Mouse (Mus musculus) midbrain, embryonic 15.5 days (tissue): ENCODE results near the gene Olfr727. TPM values are rescaled to one million over a fixed set of nuclear protein-coding genes. Genes with fewer than 3 reads are reported as not detected.

Experiments
- ATAC-seq: fragments of 200-750 bp; cut with Nextera tagmentation; replicated peaks from 2 replicates; pipeline ENCODE4 v1.8.0; 2017; ENCODE audit warnings: moderate TSS enrichment
- H3K27ac ChIP-seq: fragments of 300-500 bp; sonication (generic); 2 replicates; pipeline ENCODE4 v1.5.1; 2015; ENCODE audit warnings: mild to moderate bottlenecking, inconsistent platforms
- H3K27me3 ChIP-seq: fragments of 300-500 bp; sonication (generic); replicated peaks from 2 replicates; pipeline ENCODE4 v1.6.1; 2015; ENCODE audit warnings: inconsistent platforms
- H3K36me3 ChIP-seq: fragments of 300-500 bp; sonication (generic); replicated peaks from 2 replicates; pipeline ENCODE4 v1.6.1; 2015; ENCODE audit warnings: inconsistent platforms
- H3K4me1 ChIP-seq: fragments of 300-500 bp; sonication (generic); 2 replicates; pipeline ENCODE4 v1.6.1; 2015; ENCODE audit warnings: inconsistent platforms
- H3K4me2 ChIP-seq: fragments of 300-500 bp; sonication (generic); 2 replicates; pipeline ENCODE4 v1.6.1; 2015; ENCODE audit warnings: inconsistent platforms, mild to moderate bottlenecking, moderate library complexity
- H3K4me3 ChIP-seq: fragments of 300-500 bp; sonication (generic); 2 replicates; pipeline ENCODE4 v1.5.1; 2015; ENCODE audit warnings: mild to moderate bottlenecking, inconsistent platforms
- H3K9ac ChIP-seq: fragments of 300-500 bp; sonication (generic); 2 replicates; pipeline ENCODE4 v1.6.1; 2015; ENCODE audit warnings: mild to moderate bottlenecking, inconsistent platforms
- H3K9me3 ChIP-seq: fragments of 300-500 bp; sonication (generic); 2 replicates; pipeline ENCODE4 v1.6.1; 2016; ENCODE audit warnings: inconsistent platforms
- WGBS: fragments of 180-500 bp; shearing (Covaris S2); methylation state at CpG from one replicate; pipeline ENCODE4 v1.1.7; 2015; ENCODE audit warnings: mixed read lengths; 5-methylcytosine and 5-hydroxymethylcytosine counted together
- polyA plus RNA-seq: library from polyadenylated mRNA; unstranded; fragments of >200 nt; fragmentation: Nextera tagmentation; extraction: Ambion mirVana; gene quantifications from 2 replicates; pipeline ENCODE4 v1.2.1, GENCODE M21; 2015

The Olfr727 gene
- not detected in 2 replicates for polyA plus RNA-seq

DNA sequence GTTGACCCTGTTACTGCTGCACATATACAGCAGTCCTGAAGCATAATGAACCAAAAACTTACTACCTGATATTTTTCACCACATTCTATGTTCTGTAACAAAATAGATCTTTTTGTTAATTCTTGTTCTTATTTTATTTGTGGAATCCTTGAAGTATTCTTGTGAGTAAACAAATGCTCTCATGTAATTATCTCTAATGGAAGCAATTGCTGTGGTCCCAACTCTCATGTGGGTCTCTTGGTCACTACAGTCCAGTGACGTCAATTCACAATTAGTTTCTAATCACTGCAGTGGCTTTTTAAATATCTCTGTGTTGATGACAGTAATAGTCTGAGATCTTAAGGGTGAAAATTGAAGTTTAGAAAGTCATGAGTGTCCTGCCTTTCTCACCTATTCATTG is at the start of gene Olfr727:
Gene Olfr727, plus strand, starts transcription at position 301 of the 400 bp plus-strand sequence.
- Histone ChIP-seq H3K36me3 (no peaks in the 10 kb centered on the region), H3K4me2 (no peak within 1 kb of the TSS), H3K4me1 (no peaks in the 10 kb centered on the region), H3K27me3 (no peaks in the 10 kb centered on the region), H3K9me3 (no peaks in the 10 kb centered on the region), H3K27ac (no peak within 1 kb of the TSS), H3K4me3 (no peak within 1 kb of the TSS), H3K9ac (no peak within 1 kb of the TSS)
- 88% methylated on average over 1 of the region's 1 CpGs for WGBS
- ATAC-seq: no peak

GRCm38 (mm10) chr14:50090853-50091252 is 32.1 kb upstream of the Olfr727 start, which contains the start of gene Olfr726:
Gene Olfr726 (minus strand): TSS chr14:50090953.
- H3K9ac ChIP-seq: no peak within 1 kb of the TSS
- no peak within 1 kb of the TSS for H3K27ac ChIP-seq
- 75% methylated on average over 1 of the region's 1 CpGs for WGBS
- ATAC-seq: no peak
- no peaks in the 10 kb centered on the region for H3K27me3 ChIP-seq
- H3K4me3 ChIP-seq: no peak within 1 kb of the TSS
- no peaks in the 10 kb centered on the region for H3K9me3 ChIP-seq
- H3K4me1 ChIP-seq: no peaks in the 10 kb centered on the region
- H3K4me2 ChIP-seq: no peak within 1 kb of the TSS
- H3K36me3 ChIP-seq: no peaks in the 10 kb centered on the region

GRCm38 (mm10) chr14:50142580-50142979 is 19.6 kb downstream of the Olfr727 start, which contains the start of gene Olfr728:
Gene Olfr728 (minus strand): TSS chr14:50142680.
- Histone ChIP-seq H3K27ac (no peak within 1 kb of the TSS), H3K4me1 (no peaks in the 10 kb centered on the region), H3K27me3 (no peaks in the 10 kb centered on the region), H3K9ac (no peak within 1 kb of the TSS), H3K36me3 (no peaks in the 10 kb centered on the region), H3K4me3 (no peak within 1 kb of the TSS), H3K4me2 (no peak within 1 kb of the TSS), H3K9me3 (no peaks in the 10 kb centered on the region)
- ATAC-seq: no peak
- 89% methylated on average over 5 of the region's 5 CpGs for WGBS

DNA sequence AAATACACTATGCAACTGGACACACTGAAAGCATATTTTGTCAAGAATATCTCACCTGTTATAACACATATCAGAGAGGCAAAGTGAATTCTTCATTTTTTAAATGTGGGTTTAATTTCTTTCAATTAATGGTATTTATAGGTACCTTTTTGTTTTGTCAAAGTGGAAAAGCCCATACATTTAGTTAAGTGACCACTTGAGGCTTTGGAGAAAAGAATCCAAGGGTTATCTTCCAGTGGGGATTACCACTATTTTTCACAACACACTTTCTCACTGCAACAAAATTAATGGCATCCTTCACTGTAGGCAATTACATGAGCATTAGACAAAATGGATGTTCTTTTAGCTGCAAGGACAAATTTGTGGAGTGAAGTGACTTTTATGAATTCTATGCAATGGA is 29.8 kb downstream of the Olfr727 start, which contains the start of gene Olfr729:
Gene Olfr729, minus strand, starts transcription at position 101 of the 400 bp plus-strand sequence.
- Histone ChIP-seq H3K27me3 (no peaks in the 10 kb centered on the region), H3K4me3 (no peak within 1 kb of the TSS), H3K4me1 (no peaks in the 10 kb centered on the region), H3K9me3 (no peaks in the 10 kb centered on the region), H3K4me2 (no peak within 1 kb of the TSS), H3K9ac (no peak within 1 kb of the TSS), H3K27ac (no peak within 1 kb of the TSS), H3K36me3 (no peaks in the 10 kb centered on the region)
- ATAC-seq: no peak

Other genes starting within 250 kb of the Olfr727 start
- not detected in 2 replicates for gene Olfr722, start 221.2 kb upstream of the Olfr727 start, polyA plus RNA-seq
- not detected in 2 replicates for gene Olfr723, start 191.4 kb upstream of the Olfr727 start, polyA plus RNA-seq
- gene Olfr724, start 159.9 kb upstream of the Olfr727 start, polyA plus RNA-seq: not detected in 2 replicates
- not detected in 2 replicates for gene Olfr725, start 82.8 kb upstream of the Olfr727 start, polyA plus RNA-seq
- gene Olfr726, start 32.2 kb upstream of the Olfr727 start, polyA plus RNA-seq: not detected in 2 replicates
- gene Olfr728, start 19.5 kb downstream of the Olfr727 start, polyA plus RNA-seq: not detected in 2 replicates
- not detected in 2 replicates for gene Olfr729, start 29.7 kb downstream of the Olfr727 start, polyA plus RNA-seq
- gene Olfr730, start 65.0 kb downstream of the Olfr727 start, polyA plus RNA-seq: not detected in 2 replicates
- gene Olfr731, start 118.7 kb downstream of the Olfr727 start, polyA plus RNA-seq: not detected in 2 replicates
- gene Olfr732, start 161.0 kb downstream of the Olfr727 start, polyA plus RNA-seq: not detected in 2 replicates
- not detected in 2 replicates for gene Olfr733, start 178.3 kb downstream of the Olfr727 start, polyA plus RNA-seq
- not detected in 2 replicates for gene Olfr734, start 203.6 kb downstream of the Olfr727 start, polyA plus RNA-seq
- not detected in 2 replicates for gene Olfr735, start 225.7 kb downstream of the Olfr727 start, polyA plus RNA-seq
- gene Tlr11, start 234.7 kb downstream of the Olfr727 start, polyA plus RNA-seq: not detected in 2 replicates